Mouse (Mus musculus) embryonic facial prominence, embryonic 12.5 days (tissue): ENCODE data around the gene Itga3. TPM values are rescaled to one million over a fixed set of nuclear protein-coding genes. Genes with fewer than 3 reads are reported as not detected.

ENCODE experiments used
- ATAC-seq: fragments of 200-750 bp; cut with Nextera tagmentation; 2 replicates; pipeline ENCODE4 v1.8.0; 2017; ENCODE audit not compliant: insufficient number of reproducible peaks, insufficient read depth, low FRiP score, low TSS enrichment
- H3K27ac ChIP-seq: fragments of 300-500 bp; sonication (generic); 2 replicates; pipeline ENCODE4 v1.5.1; 2016; ENCODE audit warnings: mild to moderate bottlenecking
- H3K27me3 ChIP-seq: fragments of 300-500 bp; sonication (generic); 2 replicates; pipeline ENCODE4 v1.6.1; 2016; ENCODE audit warnings: mild to moderate bottlenecking, moderate library complexity
- H3K36me3 ChIP-seq: fragments of 300-500 bp; sonication (generic); 2 replicates; pipeline ENCODE4 v1.6.1; 2016; ENCODE audit warnings: mild to moderate bottlenecking
- H3K4me1 ChIP-seq: fragments of 300-500 bp; sonication (generic); 2 replicates; pipeline ENCODE4 v1.6.1; 2016
- H3K4me2 ChIP-seq: fragments of 300-500 bp; sonication (generic); replicated peaks from 2 replicates; pipeline ENCODE4 v1.6.1; 2016; ENCODE audit warnings: mild to moderate bottlenecking, moderate library complexity
- H3K4me3 ChIP-seq: fragments of 300-500 bp; sonication (generic); 2 replicates; pipeline ENCODE4 v1.5.1; 2016; ENCODE audit warnings: mild to moderate bottlenecking
- H3K9ac ChIP-seq: fragments of 300-500 bp; sonication (generic); 2 replicates; pipeline ENCODE4 v1.6.1; 2016; ENCODE audit warnings: mild to moderate bottlenecking, moderate library complexity
- H3K9me3 ChIP-seq: fragments of 300-500 bp; sonication (generic); 2 replicates; pipeline ENCODE4 v1.6.1; 2016; ENCODE audit warnings: mild to moderate bottlenecking, moderate library complexity
- WGBS: fragments of 180-500 bp; shearing (Covaris S2); methylation state at CpG from one replicate; pipeline ENCODE4 v1.1.7; 2016; 5-methylcytosine and 5-hydroxymethylcytosine counted together
- polyA plus RNA-seq: library from polyadenylated mRNA; unstranded; fragments of >200 nt; fragmentation: Nextera tagmentation; extraction: Ambion mirVana; gene quantifications from 2 replicates; pipeline ENCODE4 v1.2.1, GENCODE M21; 2016

The Itga3 gene
- polyA plus RNA-seq, 1 experiment from 2014 or later, result 10.5 TPM

DNA sequence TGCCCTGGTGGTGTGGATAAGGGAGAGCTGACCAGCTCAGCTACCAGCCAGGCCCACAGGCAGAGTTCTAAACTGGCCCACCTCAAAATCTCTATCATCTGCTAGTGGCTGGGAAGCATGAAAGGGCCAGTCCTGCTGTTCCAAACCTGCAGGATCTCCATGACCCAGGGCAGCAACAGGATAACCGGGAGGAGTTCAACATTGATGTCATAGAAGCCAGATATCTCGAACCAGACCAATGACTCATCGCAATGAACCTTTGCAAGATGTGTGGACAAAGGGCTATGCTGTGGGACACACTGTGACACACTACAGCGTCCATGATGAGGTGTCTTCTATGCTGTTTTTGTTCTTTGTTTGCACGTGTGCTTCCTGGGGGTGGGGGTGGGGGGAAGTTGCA lies 16.5 kb upstream of the Itga3 start:
- Histone ChIP-seq H3K27ac (no peak overlapping the region), H3K27me3 (no peaks in the 10 kb centered on the region), H3K36me3 (no peaks in the 10 kb centered on the region), H3K4me3 (no peak overlapping the region), H3K9me3 (0 out of 2 replicates have a peak, but pooled peaks cover 4% of the 10 kb centered on the region), H3K4me2 (no peak overlapping the region), H3K4me1 (peaks cover 19% of the 10 kb centered on the region), H3K9ac (no peak overlapping the region)
- 81% methylated on average over 5 of the region's 5 CpGs for WGBS
- no peak for ATAC-seq

DNA sequence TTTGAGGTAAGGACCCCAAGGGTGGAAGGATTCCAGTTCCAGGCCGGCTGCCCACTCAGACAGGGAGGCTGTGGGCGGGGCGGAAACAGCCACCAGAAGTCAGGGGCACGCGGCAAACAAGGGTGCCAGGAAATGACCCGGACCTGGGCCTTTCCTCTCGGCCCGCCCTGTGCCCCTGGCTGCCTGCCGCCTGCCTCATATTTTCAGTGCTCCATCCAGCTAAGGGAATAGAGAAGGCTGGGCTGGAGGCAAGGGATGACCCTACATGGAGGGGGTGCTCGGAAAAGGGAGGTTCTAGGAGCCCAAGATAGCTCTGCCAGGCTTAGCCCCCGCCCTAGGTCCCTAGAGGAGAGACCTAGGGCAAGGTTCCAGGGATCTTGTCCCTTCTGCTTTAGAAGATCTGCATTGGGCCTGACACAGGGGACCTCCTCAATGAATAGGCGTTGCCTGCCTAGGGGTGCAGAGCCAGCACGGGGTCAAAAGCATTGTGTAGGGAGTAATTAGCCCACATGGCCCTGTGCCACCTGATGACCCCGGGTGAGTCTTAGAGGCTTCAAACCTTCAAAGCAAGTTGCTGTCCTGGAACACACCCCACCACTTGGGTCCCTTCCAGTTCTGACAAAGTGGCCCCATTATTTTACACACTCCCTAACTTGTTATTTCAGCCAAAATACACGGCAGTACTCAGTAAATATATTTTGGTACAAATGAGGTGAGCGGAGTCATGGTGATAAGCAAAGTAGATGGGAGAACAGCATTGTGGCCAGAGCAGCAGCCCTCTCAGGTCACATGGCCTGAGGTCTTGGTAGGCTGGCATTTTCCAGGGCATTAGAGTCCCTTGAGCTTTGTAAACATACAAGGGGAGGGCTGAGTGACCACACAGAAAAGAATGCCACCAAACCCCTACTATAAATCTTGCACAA lies 12.5 kb upstream of the Itga3 start:
- no peak overlapping the region for H3K9ac ChIP-seq
- no peak overlapping the region for H3K4me3 ChIP-seq
- H3K4me2 ChIP-seq, result no peak overlapping the region
- WGBS, result 65% methylated on average over 16 of the region's 16 CpGs
- H3K27ac ChIP-seq, result no peak overlapping the region
- H3K4me1 ChIP-seq, result peaks cover 28% of the 10 kb centered on the region
- no peak for ATAC-seq
- no peaks in the 10 kb centered on the region for H3K9me3 ChIP-seq
- no peaks in the 10 kb centered on the region for H3K27me3 ChIP-seq
- H3K36me3 ChIP-seq, result no peaks in the 10 kb centered on the region

DNA sequence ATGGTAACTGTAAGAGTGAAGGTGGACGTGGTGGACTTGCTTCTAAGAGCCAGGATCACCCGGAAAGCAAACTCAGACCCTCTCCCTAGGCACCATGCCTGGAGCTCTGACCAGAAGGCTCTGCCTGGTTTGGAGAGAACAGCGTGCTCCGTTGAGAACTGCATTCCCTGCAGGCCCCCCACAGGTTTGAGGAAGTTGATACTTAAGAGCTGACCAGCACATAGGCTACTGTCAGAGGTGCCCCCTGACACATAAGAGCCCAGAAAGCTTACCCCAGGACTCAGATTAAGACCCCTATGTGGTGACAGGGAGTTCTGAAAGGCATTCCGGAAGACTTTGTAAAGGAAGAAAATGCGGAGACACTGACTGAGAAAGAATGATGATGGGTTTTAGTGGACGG lies 11.7 kb upstream of the Itga3 start:
- no peak for ATAC-seq
- H3K27ac ChIP-seq, result no peak overlapping the region
- no peak overlapping the region for H3K4me2 ChIP-seq
- no peaks in the 10 kb centered on the region for H3K27me3 ChIP-seq
- H3K4me1 ChIP-seq, result peaks cover 28% of the 10 kb centered on the region
- H3K9me3 ChIP-seq, result no peaks in the 10 kb centered on the region
- no peak overlapping the region for H3K9ac ChIP-seq
- no peak overlapping the region for H3K4me3 ChIP-seq
- 58% methylated on average over 7 of the region's 7 CpGs for WGBS
- no peaks in the 10 kb centered on the region for H3K36me3 ChIP-seq

DNA sequence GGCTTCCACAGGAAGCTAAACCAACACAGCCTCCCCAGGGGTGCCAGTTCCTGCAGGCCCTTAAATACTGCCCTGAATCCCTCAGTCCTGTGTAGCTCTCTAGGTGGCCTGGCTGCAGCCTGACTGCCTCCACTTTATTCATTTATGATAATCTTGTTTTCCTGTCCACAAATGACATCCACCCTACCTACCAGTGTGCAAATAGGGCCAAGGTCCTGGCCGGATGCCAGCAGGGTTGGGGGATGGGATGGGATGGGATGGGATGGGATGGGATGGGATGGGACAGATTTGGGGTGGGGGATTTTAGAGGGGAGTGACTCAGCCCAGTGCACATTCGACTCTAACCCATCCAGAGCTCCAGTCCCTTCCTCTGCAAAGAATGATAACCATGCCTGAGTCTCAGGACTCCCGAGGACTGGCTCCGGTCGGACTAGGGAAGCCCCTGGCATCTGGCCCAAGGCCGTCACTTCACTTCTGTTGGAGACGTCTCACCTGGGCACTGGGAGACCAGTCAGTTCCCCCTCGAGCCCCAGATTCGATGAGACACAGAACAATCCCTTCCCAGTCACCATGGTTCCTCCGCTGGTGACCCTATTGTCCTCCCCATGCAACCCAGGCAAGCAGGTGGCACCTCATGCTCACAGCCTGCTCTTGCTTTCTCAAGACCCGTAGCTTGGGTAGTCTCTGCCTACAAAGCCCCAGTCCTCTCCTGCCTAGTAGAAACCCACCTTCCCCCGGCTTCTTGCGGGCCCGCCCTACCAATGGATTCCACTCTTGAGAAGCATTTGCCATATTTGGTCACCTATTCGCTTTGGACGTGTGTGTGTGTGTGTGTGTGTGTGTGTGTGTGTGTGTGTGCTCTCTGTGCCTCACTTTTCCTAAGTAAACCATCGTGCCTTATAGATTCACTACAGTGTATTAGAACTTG lies 11.0 kb upstream of the Itga3 start:
- H3K4me3 ChIP-seq, result no peak overlapping the region
- no peak for ATAC-seq
- H3K9me3 ChIP-seq, result no peaks in the 10 kb centered on the region
- 0 out of 2 replicates have a peak overlapping the region, but pooled peaks have one; percentile 24 for H3K27ac ChIP-seq
- peaks cover 28% of the 10 kb centered on the region for H3K4me1 ChIP-seq
- no peaks in the 10 kb centered on the region for H3K36me3 ChIP-seq
- no peak overlapping the region for H3K4me2 ChIP-seq
- H3K27me3 ChIP-seq, result no peaks in the 10 kb centered on the region
- H3K9ac ChIP-seq, result no peak overlapping the region
- 68% methylated on average over 17 of the region's 17 CpGs for WGBS

DNA sequence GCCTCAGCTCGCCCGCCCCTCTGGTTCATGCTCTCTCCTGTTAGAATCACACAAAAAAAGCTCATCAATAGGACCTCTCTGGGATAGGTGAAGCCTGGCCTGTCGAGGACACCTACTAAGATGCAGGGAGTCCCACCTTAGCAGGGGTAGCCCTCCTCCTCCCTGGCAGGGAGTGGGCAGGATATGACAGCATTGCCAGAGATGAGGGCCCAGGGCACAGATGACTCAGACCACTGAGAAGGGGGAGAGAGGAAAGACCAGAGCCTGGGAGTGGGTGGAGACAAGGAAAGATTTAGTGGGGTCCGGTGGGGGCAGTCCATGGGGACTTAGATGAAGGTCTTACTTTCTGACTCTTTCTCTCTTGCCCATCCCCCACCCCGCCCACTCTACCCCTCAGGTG lies 9.6 kb upstream of the Itga3 start:
- Histone ChIP-seq H3K36me3 (no peaks in the 10 kb centered on the region), H3K4me1 (peaks cover 28% of the 10 kb centered on the region), H3K4me2 (no peak overlapping the region), H3K9me3 (no peaks in the 10 kb centered on the region), H3K9ac (no peak overlapping the region), H3K4me3 (no peak overlapping the region), H3K27me3 (no peaks in the 10 kb centered on the region), H3K27ac (no peak overlapping the region)
- 42% methylated on average over 5 of the region's 5 CpGs for WGBS
- no peak for ATAC-seq

DNA sequence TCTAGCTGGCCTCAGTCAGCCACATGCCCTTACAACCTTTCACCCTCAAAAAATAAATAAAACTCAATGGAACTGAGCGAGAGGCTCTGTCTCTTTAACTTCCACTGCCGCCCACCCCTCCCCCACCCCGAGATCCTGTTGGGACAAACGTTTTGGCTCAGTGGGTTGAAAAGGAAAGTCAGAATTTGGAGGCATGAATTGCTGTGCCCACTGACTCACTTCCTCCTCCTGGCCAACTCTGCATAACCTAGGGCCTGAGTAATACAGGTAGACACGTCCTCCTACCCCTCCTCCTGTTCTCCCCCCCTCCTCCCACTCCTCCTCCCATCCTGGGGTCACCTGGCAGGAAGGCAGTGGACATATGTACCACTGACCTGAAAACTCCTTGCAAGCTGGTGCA lies 9.1 kb upstream of the Itga3 start:
- Histone ChIP-seq H3K4me3 (no peak overlapping the region), H3K9ac (no peak overlapping the region), H3K9me3 (no peaks in the 10 kb centered on the region), H3K4me1 (peaks cover 28% of the 10 kb centered on the region), H3K27me3 (no peaks in the 10 kb centered on the region), H3K4me2 (no peak overlapping the region), H3K27ac (no peak overlapping the region), H3K36me3 (no peaks in the 10 kb centered on the region)
- 8% methylated on average over 5 of the region's 5 CpGs for WGBS
- no peak for ATAC-seq

DNA sequence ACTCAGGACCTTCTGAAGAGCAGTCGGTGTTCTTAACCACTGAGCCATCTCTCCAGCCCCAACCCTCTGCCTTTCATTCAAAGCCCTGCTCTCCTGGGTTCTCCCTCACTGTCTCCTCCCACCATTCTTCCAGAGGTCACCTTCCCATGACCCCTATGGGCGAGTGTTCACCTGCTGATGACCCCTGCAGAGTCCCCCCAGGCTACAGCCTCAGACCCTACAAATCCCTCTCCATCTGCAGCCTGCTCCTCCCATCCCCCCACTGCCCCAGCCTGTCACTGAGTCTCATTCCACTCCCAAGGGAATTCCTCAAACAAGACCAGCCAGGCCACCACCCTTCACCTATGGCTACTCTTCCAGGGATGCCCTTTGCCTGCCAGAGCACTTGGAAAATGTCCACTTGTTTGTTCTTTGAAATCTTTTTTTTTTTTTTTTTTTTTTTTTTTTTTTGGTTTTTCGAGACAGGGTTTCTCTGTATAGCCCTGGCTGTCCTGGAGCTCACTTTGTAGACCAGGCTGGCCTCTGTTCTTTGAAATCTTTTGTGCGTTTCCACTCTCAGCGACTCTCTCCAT lies 8.3 kb upstream of the Itga3 start:
- H3K4me3 ChIP-seq, result no peak overlapping the region
- H3K4me2 ChIP-seq, result no peak overlapping the region
- H3K27me3 ChIP-seq, result peaks cover 2% of the 10 kb centered on the region; the same call in 1 of the 2 replicates
- H3K4me1 ChIP-seq, result peaks cover 31% of the 10 kb centered on the region
- no peak overlapping the region for H3K27ac ChIP-seq
- no peaks in the 10 kb centered on the region for H3K9me3 ChIP-seq
- no peaks in the 10 kb centered on the region for H3K36me3 ChIP-seq
- no peak for ATAC-seq
- H3K9ac ChIP-seq, result no peak overlapping the region
- 34% methylated on average over 5 of the region's 5 CpGs for WGBS

DNA sequence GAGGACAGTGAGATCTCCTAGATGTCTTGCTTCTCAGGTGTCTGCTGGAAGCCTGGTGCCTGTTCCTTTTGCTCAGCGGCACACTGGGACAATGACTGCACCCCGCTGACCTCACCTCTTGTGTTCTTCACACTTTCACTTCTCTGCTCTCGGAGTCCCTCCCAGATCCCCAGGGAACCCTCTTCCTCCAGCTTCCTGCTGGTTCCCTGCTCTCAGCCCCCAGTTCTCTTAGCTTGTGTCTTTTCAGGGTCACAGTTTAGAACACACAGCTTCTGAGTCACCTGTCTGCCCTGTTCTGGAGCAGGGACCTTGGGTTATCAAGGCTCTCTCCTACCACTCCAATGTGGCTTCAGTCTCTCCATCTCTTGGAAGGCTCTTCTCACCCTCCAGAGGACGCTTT lies 7.6 kb upstream of the Itga3 start:
- peaks cover 35% of the 10 kb centered on the region for H3K4me1 ChIP-seq
- no peak overlapping the region for H3K27ac ChIP-seq
- no peaks in the 10 kb centered on the region for H3K36me3 ChIP-seq
- H3K4me3 ChIP-seq, result no peak overlapping the region
- H3K27me3 ChIP-seq, result peaks cover 5% of the 10 kb centered on the region; the same call in 1 of the 2 replicates
- ATAC-seq, result no peak
- no peak overlapping the region for H3K4me2 ChIP-seq
- H3K9me3 ChIP-seq, result no peaks in the 10 kb centered on the region
- WGBS, result 41% methylated on average over 4 of the region's 4 CpGs
- no peak overlapping the region for H3K9ac ChIP-seq

DNA sequence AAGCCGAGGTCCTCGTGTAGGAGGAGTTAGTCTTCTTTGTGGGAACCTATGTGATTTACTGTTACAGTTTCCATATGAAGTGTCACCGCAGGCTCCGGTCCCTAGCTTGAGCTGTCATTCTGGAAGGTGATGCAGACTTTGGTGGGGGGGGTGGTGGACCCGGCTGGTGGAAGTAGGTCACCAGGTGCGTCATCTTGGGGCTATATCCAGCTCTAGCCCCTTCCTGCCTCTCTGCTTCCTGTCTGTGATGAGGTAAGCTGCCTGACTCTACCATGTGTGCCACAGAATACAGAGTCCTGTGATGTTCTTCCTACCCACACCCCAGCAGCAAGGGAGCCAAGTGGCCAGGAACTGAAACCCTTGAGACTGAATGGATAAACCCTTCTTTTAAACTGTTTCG lies 6.3 kb upstream of the Itga3 start:
- H3K4me1 ChIP-seq, result peaks cover 33% of the 10 kb centered on the region
- no peaks in the 10 kb centered on the region for H3K36me3 ChIP-seq
- H3K27me3 ChIP-seq, result peaks cover 6% of the 10 kb centered on the region
- no peak overlapping the region for H3K27ac ChIP-seq
- 89% methylated on average over 7 of the region's 7 CpGs for WGBS
- H3K4me2 ChIP-seq, result no peak overlapping the region
- no peak for ATAC-seq
- no peak overlapping the region for H3K9ac ChIP-seq
- no peaks in the 10 kb centered on the region for H3K9me3 ChIP-seq
- H3K4me3 ChIP-seq, result no peak overlapping the region

DNA sequence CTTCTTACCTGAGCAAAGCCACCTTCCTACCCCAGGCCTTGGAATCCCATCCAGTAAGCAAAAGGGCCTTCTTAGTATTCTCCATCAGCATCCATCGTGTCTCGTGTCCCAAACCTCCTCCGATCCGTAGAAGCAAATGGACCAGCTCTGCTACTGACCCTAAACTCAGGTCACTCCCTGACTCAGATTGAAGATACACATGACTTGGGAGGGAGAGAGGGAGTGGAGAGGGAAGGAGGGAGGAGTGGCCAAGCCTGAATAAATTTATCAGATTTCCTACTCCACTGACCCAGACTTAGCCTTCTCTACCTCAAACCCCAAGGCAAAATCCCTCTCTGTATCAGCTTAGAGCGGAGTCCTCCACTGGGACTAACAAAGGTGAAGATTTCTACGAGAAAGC lies 4.2 kb upstream of the Itga3 start:
- Histone ChIP-seq H3K27me3 (peaks cover 26% of the 10 kb centered on the region), H3K4me1 (peaks cover 31% of the 10 kb centered on the region), H3K9ac (no peak overlapping the region), H3K4me2 (no peak overlapping the region), H3K4me3 (no peak overlapping the region), H3K27ac (no peak overlapping the region), H3K9me3 (no peaks in the 10 kb centered on the region), H3K36me3 (no peaks in the 10 kb centered on the region)
- ATAC-seq, result no peak
- 76% methylated on average over 6 of the region's 6 CpGs for WGBS

DNA sequence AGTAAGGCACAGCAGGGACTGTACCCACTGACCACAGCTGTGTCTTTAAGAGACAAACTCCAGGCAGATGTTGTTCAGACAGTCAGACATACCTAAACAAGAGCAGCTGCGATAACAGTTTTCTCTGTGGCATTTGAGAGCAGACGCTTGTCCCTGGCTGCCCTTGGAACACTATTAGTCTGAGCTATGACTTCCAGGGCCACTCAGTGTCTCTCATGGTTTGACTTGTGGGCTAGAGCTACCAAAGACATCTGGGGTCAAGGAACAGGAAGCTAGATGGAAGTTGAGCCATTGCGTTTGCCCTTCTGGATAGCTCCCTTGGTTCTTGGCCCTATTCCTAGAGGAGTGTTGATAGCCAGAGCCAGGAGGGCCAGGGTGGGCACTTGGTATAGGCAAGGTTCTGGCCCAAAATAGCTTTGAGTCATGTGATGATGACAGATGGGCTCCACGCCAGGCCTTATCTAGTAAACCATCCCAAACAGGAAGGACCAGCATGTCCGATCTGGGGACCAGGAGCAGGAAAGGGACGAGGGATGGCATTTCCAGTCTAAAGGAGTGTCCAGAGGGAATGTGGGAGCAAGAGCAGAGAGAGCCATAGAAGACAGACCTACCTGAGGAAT lies 2.8 kb upstream of the Itga3 start:
- Histone ChIP-seq H3K9me3 (no peaks in the 10 kb centered on the region), H3K4me3 (no peak overlapping the region), H3K9ac (no peak overlapping the region), H3K36me3 (no peaks in the 10 kb centered on the region), H3K27ac (no peak overlapping the region), H3K4me2 (no peak overlapping the region), H3K27me3 (peaks cover 40% of the 10 kb centered on the region), H3K4me1 (peaks cover 38% of the 10 kb centered on the region)
- ATAC-seq, result no peak
- 67% methylated on average over 6 of the region's 6 CpGs for WGBS
